Mouse (Mus musculus): ENCODE results near the gene Lamtor3. TPM values are rescaled to one million over a fixed set of nuclear protein-coding genes. Genes with fewer than 3 reads are reported as not detected.

The Lamtor3 gene
- polyA plus RNA-seq, 1 experiment from 2014 or later = 132 TPM

GRCm38 (mm10) chr3:137975856-137976423, 57.6 kb downstream of the Lamtor3 start:
- Histone ChIP-seq H3K27me3 (ENCODE audit: control insufficient read depth, insufficient read depth, low read length) (no peaks in the 10 kb centered on the region), H3K9me3 (ENCODE audit: control insufficient read depth, low read length) (no peaks in the 10 kb centered on the region), H3K36me3 (ENCODE audit: control insufficient read depth, insufficient read depth, low read length) (no peaks in the 10 kb centered on the region), H3K9ac (replicated peaks; ENCODE audit: low read depth, low read length) (no peak overlapping the region), H3K4me3 (ENCODE audit: low read depth, low read length) (no peak overlapping the region), H3K27ac (ENCODE audit: low read depth, low read length) (no peak overlapping the region), H3K4me1 (ENCODE audit: control insufficient read depth, insufficient read depth, low read length) (peaks cover 10% of the 10 kb centered on the region), H3K4me2 (ENCODE audit: low read depth, low read length) (no peak overlapping the region)
- 86% methylated on average over 17 of the region's 17 CpGs for WGBS
- peak; percentile 7; the same call in 1 of the 2 replicates for ATAC-seq (ENCODE audit: low read depth)

GRCm38 (mm10) chr3:137976943-137977628, 58.8 kb downstream of the Lamtor3 start:
- WGBS = 20% methylated on average over 9 of the region's 9 CpGs
- Histone ChIP-seq H3K4me3 (ENCODE audit: low read depth, low read length) (no peak overlapping the region), H3K4me1 (ENCODE audit: control insufficient read depth, insufficient read depth, low read length) (peaks cover 10% of the 10 kb centered on the region), H3K4me2 (ENCODE audit: low read depth, low read length) (no peak overlapping the region), H3K9me3 (ENCODE audit: control insufficient read depth, low read length) (no peaks in the 10 kb centered on the region), H3K36me3 (ENCODE audit: control insufficient read depth, insufficient read depth, low read length) (no peaks in the 10 kb centered on the region), H3K27me3 (ENCODE audit: control insufficient read depth, insufficient read depth, low read length) (no peaks in the 10 kb centered on the region), H3K9ac (replicated peaks; ENCODE audit: low read depth, low read length) (no peak overlapping the region), H3K27ac (ENCODE audit: low read depth, low read length) (peak overlapping the region; percentile 35; the same call in 1 of the 2 replicates)
- ATAC-seq (ENCODE audit: low read depth) = peak; percentile 78

DNA sequence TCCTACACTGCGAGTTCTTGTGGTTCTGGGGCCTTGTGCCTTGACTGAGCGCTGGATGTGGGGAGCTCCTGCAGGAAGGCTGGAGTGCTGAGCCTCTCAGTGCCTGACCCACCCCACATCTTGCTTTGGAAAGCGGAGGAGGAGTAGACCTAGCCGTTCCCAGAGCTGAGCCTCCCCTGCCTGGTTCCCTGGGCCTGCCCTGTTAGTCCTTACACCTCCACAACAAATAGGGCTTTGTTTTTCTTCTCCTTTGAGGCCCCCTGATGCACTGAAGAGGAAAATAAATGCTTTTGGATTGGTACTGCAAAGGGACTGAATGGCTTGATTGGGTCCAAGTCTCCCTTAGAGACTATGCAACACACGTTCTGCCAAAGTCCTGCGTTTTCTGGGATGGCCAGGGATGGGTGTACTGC, 59.3 kb downstream of the Lamtor3 start:
- no peak overlapping the region for H3K4me2 ChIP-seq (ENCODE audit: low read depth, low read length)
- peak; percentile 69; the same call in 1 of the 2 replicates for ATAC-seq (ENCODE audit: low read depth)
- 15% methylated on average over 6 of the region's 6 CpGs for WGBS
- no peak overlapping the region for H3K9ac ChIP-seq (replicated peaks; ENCODE audit: low read depth, low read length)
- peaks cover 10% of the 10 kb centered on the region for H3K4me1 ChIP-seq (ENCODE audit: control insufficient read depth, insufficient read depth, low read length)
- H3K27ac ChIP-seq (ENCODE audit: low read depth, low read length) = peak overlapping the region; percentile 35; the same call in 1 of the 2 replicates
- no peaks in the 10 kb centered on the region for H3K9me3 ChIP-seq (ENCODE audit: control insufficient read depth, low read length)
- no peak overlapping the region for H3K4me3 ChIP-seq (ENCODE audit: low read depth, low read length)
- no peaks in the 10 kb centered on the region for H3K27me3 ChIP-seq (ENCODE audit: control insufficient read depth, insufficient read depth, low read length)
- no peaks in the 10 kb centered on the region for H3K36me3 ChIP-seq (ENCODE audit: control insufficient read depth, insufficient read depth, low read length)

DNA sequence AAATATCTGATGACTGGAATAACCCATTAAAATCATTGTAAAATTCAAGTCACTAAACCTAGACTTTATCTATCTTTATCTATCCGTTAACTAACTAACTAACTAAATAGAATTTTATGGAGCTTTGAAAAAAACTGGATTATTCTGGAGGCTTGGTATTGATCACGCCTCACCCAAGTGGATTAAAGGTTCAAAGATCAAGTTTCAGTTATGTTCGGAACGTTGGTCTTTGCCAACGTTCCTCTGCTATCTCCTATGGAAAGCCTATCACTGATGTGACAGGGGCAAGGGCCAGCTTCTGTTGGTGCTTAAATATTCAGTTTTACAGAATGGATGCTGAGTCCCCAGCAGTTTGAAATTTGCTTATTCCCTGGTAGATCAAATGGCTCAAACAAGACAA, 59.9 kb downstream of the Lamtor3 start:
- no peak overlapping the region for H3K9ac ChIP-seq (replicated peaks; ENCODE audit: low read depth, low read length)
- H3K27me3 ChIP-seq (ENCODE audit: control insufficient read depth, insufficient read depth, low read length) = no peaks in the 10 kb centered on the region
- no peaks in the 10 kb centered on the region for H3K36me3 ChIP-seq (ENCODE audit: control insufficient read depth, insufficient read depth, low read length)
- no peaks in the 10 kb centered on the region for H3K9me3 ChIP-seq (ENCODE audit: control insufficient read depth, low read length)
- no peak overlapping the region for H3K4me2 ChIP-seq (ENCODE audit: low read depth, low read length)
- H3K4me1 ChIP-seq (ENCODE audit: control insufficient read depth, insufficient read depth, low read length) = peaks cover 10% of the 10 kb centered on the region
- no peak overlapping the region for H3K4me3 ChIP-seq (ENCODE audit: low read depth, low read length)
- WGBS = 86% methylated on average over 5 of the region's 5 CpGs
- ATAC-seq (ENCODE audit: low read depth) = no peak
- H3K27ac ChIP-seq (ENCODE audit: low read depth, low read length) = no peak overlapping the region

Other genes starting within 250 kb of the Lamtor3 start
- gene Gm21962, start 247.0 kb upstream of the Lamtor3 start, polyA plus RNA-seq (2014; fragmentation: Nextera tagmentation; extraction: Ambion mirVana) = not detected in 2 replicates
- gene H2afz, start 54.0 kb upstream of the Lamtor3 start, polyA plus RNA-seq (2014; fragmentation: Nextera tagmentation; extraction: Ambion mirVana) = 673 and 776 TPM in 2 replicates
- 17.9 and 18.7 TPM in 2 replicates for gene Dnajb14, start 50.8 kb upstream of the Lamtor3 start, polyA plus RNA-seq (2014; fragmentation: Nextera tagmentation; extraction: Ambion mirVana)
- 1.6 and 2.0 TPM in 2 replicates for gene Dapp1, start 63.0 kb downstream of the Lamtor3 start, polyA plus RNA-seq (2014; fragmentation: Nextera tagmentation; extraction: Ambion mirVana)
- gene 1110002E22Rik, start 146.5 kb downstream of the Lamtor3 start, polyA plus RNA-seq (2014; fragmentation: Nextera tagmentation; extraction: Ambion mirVana) = 0.01 and 0.08 TPM in 2 replicates
- gene Gm5105, start 148.9 kb downstream of the Lamtor3 start, polyA plus RNA-seq (2014; fragmentation: Nextera tagmentation; extraction: Ambion mirVana) = 0.24 TPM in 1 of 2 replicates, not detected in the other
- 8.2 and 12.1 TPM in 2 replicates for gene Trmt10a, start 224.9 kb downstream of the Lamtor3 start, polyA plus RNA-seq (2014; fragmentation: Nextera tagmentation; extraction: Ambion mirVana)
- 8.6 and 9.0 TPM in 2 replicates for gene Mttp, start 226.5 kb downstream of the Lamtor3 start, polyA plus RNA-seq (2014; fragmentation: Nextera tagmentation; extraction: Ambion mirVana)

Measured in neural tube, embryonic 14.5 days (tissue).